Mouse (Mus musculus): ENCODE results near the gene Parn.

Parn gene

DNA sequence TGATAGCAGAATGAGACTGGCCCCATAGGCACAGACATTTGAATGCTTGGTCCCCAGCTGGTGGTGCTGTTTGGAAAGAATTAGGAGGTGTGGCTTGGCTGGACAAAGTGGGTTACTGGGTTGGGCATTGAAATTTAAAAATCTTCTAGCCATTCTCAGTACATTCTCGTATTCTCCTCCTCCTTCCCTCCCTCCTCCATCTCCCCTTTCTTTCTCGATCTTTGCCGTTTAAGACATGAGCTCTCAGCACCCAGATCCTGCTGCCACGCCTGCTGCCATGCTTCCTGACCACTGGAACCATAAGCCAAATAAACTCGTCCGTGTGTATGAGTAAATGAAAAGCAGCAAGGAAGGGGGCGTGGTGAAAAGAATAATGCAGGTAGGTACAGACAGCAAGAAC, 111.5 kb downstream of the Parn start:
- DNase-seq (ENCODE audit: low spot score in 2 of 2) = no peak

DNA sequence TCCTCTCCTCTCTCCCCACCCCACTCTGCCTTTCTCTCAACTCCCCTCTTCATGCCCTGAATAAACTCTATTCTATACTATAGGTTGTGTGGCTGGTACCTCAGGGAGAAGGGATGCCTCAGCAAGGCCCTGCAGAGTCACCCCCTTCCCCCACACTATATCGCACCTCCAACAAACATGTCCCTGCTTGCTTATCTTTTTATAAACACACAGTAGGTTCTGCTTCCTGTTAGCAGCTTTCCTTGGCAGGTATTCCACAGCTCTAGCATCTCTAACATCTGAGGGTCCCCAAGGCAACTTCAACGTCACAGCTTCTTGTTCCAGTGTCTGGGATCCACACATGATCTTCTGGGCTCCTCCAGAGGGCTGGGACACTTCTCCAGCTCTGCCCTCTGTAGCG, 117.3 kb downstream of the Parn start:
- DNase-seq (ENCODE audit: low spot score in 2 of 2) = no peak

DNA sequence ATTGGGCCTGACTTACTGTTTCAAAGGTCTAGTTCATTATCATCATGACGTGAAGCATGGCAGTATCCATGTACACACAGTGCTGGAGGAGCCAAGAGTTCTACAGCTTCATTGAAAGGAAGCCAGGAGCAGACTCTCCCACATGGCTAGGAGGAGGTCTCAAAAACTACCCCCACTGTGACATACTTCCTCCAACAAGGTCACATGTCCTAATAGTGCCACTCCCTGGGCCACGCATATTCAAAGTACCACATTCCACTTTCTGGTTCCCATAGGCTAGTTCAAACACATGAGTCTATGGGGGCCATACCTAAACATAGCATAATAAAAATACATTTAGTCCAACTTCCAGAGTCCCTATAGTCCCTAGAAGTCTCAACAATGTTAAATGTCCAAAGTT, 118.0 kb downstream of the Parn start:
- DNase-seq (ENCODE audit: low spot score in 2 of 2) = no peak

DNA sequence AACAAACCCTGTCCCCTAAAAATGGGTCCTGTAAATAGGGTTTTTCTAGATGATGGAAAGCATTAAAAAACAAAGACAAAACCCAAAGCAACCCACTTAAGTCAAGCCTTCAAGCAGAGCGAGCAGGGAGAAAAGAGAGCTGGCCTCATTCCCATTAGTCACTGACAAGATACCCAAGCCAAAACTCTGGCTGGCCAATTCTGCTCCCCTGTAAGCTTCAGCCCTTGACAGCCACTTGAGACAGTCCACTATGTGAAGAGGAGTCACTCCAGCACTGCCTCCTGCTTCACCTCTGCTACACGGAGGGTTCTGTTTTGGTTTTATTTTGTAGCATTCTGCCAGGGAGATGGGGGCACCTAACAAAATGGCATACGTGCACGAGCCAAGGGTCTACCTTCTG, 126.2 kb downstream of the Parn start:
- DNase-seq (ENCODE audit: low spot score in 2 of 2) = no peak

DNA sequence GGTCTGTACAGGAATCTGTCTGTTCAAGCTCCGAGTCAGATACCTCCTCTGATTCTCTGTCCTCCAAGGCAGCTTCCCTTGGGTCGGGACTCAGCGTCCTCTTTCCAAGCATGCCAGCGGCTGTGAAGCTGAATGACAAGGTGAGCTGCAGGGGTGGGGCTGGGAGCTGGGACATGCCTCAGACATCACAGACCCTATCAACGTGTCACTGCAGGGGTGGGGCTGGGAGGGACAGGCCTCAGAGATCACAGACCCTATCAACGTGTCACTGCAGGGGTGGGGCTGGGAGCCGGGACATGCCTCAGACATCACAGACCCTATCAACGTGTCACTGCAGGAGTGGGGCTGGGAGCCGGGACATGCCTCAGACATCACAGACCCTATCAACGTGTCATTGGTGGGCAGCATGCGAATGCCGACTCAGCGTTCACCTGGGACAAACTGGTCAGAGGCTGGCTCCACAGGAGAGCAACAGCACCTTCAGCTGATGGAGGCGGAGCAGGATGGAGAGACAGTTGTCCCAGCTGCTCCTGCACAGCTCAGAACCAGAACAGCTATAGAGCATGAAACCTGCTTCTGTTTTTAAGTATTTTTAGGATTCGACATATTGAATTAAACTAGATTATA, 126.7 kb downstream of the Parn start:
- no peak for DNase-seq (ENCODE audit: low spot score in 2 of 2)

DNA sequence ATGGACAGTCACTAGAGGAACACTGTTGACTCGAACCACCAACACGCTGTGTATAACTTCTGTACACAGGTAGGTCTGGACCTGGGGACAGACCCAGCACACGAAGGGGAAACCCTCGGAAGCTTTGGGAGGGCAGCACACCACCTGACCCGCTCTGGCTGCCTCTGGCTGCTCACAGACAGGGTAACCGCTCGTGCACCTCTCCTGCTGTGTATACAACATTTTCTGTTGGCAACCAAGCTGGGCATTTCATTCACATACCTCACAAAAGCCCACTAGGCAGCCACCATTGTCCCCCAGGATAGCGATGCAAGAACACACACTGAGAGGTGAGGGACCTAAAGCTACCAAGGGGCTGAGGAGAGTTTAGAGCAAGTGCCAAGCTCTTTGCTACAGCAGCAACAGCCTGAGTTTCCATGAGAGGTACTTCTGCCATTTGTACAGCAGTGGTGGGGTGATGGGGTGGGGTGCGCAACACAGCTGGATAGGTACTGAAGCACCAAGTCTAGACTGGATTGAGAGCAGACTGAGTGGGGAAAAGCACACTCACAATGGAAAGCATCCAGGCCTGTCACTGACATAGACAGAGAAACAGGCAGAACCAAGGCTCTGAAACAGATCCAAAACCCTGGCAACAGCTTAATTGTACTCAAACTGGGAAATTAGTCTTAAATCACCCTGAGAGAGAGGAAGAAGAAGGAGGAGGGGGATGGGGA, 128.9 kb downstream of the Parn start:
- DNase-seq (ENCODE audit: low spot score in 2 of 2) = no peak

DNA sequence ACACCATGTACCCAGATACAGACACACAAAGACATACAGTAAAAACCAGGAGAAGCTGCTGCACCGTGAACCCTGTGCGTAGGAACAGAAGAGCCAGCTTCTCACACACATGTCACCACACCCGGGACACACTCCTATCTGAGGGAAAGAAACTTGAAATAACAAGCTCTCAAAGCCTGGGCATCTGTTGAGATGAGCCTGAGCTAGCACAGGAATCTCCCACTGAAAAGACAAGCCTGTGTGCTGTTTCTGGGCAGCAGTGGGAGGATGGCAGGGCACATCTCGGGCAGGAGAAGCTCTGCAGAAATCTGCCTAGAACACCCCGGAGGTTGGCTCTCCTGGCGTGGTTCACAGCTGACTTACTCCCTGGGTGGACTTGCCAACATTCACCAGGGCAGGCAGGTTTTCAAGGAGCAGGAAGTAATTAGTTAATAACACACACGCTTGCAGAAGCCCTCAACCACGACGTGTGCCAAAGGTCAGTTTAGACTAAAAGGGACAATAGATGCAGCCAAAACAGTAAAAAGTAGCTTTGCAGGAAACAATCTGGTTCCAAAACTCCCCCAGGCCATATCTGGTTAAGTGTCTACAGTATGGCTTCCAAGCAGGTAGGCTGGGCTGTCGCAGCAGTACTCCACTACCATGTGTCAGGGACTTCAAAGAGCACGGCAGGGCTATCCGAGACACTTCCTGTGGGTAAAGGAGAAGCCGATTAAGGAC, 129.6 kb downstream of the Parn start:
- no peak for DNase-seq (ENCODE audit: low spot score in 2 of 2)

DNA sequence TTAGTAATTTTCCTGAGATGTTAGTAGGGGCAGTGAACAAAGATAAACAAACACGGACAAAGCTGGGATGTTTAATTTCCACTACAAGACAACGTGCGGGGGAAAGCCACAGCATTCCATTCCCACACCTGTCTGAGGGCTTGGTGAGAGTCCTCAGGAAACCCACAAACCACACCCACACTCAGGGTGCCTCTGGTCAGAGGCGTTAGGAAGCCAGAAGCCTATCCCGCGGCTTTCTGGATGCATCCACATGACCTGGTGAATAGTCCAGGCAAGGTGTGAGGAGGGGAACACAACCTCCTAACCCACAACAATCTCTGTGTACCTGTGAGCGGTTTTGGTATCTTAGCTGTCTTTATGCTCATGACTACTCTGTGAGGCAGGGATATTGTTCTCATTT, 131.6 kb downstream of the Parn start:
- DNase-seq (ENCODE audit: low spot score in 2 of 2) = no peak

DNA sequence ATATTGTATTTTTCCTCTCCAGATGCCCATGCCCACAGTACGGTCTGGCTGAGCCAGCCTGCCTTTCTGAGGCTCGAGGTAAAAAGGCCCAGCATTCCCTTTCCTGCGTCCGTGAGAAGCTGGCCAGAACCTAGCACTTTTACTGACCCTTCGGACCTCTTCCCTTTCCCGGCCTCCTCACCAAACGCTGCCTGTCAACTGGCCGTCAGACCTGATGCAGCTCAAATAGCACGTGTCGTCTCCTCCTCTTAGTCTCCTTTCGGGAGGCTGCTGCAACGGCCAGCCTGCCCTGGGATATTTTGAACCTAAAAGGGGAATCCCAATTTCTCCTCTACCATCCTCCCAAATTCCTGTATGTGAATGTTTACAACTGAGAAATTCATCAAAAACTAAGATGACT, 132.1 kb downstream of the Parn start:
- no peak for DNase-seq (ENCODE audit: low spot score in 2 of 2)

DNA sequence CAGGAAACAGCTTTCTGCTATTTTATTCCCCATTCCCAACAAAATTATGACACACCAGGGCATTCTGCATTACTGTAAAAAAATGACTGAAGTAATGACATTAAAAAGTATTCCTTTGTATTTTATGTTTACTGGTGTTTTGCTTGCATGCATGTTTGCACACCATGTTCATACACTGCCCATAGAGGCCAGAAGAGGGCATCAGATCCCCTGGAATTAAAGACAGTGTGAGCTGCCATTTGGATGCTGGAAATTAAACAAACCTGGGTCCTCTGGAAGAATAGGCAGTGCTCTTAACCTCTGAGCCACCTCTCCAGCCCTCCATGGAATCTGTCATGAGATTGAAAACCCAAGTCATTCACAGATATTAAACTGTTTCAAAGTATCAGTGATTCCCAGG, 135.1 kb downstream of the Parn start:
- DNase-seq (ENCODE audit: low spot score in 2 of 2) = no peak

DNA sequence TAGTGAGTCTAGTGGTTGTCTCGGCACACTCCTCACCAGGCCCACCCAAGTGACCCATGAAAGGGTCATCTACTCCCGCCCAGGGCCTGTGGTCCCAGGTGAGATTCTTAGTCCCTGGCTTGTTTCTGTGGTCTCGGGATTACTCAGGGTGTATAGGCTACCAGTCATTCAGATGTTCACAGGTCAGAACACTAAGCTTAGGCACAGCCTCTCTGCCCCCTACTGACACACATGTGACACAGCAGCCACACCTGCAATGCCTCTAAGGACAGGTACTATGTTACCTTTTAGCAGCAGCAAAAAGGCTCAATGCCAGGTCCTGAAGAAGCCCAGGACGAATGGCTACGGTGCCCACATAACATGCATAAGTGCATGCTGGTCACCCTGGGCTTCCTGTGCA, 136.7 kb downstream of the Parn start:
- no peak for DNase-seq (ENCODE audit: low spot score in 2 of 2)

DNA sequence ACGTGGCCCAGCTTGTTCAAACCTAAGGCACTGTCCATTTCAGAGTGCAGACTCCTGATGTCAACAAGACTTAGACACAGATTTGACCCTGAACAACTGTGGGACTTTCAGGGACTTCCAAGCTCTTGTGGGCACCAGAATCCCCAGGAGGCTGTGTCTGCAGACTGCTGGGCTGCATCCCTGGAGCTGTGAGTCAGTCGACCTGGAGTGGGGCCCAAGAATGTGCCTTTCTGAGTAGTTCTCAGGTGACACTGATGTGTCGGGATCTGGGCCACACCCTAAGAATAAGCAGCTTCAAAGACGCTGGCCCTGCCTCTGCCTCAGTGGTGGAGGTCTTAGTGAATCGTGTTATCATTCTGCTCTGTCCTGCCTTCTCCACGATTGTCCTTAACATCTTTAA, 146.6 kb downstream of the Parn start:
- DNase-seq (ENCODE audit: low spot score in 2 of 2) = no peak

DNA sequence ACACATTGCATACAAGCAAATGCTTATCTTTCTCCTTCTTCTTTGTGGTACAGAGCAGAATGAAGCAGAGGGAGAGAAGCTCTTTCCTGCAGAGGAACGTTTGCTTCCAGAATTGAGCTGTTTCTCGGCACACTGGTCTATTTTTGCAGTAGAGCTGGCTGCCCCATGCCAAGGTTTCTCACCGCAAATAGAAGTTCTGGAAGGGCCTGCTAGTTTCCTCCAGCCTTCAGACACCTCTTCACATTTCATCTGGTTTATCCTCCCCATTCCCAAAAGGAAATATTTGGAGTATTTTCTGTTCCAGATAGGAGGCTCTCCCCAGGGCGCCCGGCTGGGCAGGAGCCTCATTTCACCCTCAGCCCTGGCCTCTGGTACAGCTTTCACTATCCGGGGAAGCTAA, 147.7 kb downstream of the Parn start:
- no peak for DNase-seq (ENCODE audit: low spot score in 2 of 2)

DNA sequence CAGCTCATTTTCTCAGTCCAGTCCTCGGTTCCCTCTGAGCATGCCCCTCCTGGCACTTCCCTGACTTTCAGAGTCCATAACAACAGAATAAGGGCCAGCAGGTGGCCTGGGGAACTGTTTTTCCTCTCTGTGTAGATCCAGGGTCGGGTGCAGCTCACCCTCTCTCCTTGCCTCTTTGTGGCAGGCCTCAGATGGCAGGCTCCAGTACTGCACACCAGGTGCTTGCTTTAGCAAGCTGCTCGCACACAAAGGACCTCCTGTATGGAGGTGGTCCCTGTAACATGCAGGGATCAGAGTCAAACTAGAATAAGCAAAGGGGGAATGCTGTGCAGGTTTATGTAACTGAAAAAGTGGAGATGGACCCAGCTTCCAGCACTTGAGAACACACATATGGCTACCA, 151.8 kb downstream of the Parn start:
- DNase-seq (ENCODE audit: low spot score in 2 of 2) = no peak

DNA sequence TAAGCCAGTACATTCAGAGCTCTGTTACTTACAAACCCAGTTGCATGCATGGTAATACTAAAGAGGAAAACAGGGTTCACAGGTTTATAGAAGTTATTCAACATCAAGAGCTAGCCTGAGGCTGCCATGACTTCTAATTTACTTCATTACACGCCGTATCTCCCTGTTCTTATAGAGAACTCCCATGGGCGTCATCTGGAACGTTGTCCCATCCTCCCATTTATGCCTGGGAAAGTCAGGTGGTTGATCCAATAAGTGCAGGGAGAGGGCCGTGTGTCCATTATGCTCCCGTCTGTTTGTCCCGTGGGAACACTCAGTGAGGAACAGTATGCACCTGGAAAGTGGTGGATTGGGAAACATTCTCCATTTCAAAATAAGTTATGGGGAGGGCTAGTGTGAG, 152.4 kb downstream of the Parn start:
- DNase-seq (ENCODE audit: low spot score in 2 of 2) = no peak

DNA sequence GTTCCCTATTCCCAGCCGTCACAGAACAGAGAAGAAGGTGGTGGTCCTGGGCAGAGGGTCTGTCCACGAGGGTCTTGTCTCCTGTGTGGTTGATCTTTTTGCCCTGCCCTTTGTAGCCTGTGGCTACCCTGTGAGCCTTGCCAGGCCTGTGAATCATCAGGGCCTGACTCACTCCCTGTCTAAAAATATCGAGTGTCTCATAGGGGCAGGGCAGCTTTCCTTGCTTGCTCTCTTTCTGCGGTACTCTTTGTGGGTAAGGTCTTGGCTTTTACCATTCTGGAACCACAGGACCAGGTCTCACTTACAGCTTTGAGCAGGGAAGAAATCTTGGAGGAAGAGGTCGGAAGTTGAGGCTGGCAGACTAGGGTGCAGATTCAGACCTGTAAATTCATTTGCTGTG, 162.9 kb downstream of the Parn start:
- no peak for DNase-seq (ENCODE audit: low spot score in 2 of 2)

DNA sequence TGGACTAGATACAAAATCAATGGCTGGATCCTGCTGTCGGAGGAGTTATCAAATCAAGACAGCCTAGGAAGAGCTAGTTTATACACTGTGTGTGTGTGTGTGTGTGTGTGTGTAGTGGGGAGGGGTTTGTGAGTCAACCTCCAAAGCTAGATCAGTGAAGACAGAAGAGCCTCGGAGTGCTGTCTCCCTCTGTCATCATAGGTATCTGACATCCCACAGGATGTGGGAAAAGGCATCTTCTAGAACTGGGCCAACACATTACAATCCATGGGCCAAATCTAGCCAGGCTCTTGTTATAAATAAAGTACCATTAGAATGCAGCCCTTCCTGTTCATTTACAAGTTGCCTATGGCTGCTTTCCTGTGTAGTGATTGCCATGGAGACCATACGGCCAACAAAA, 163.5 kb downstream of the Parn start:
- no peak for DNase-seq (ENCODE audit: low spot score in 2 of 2)

DNA sequence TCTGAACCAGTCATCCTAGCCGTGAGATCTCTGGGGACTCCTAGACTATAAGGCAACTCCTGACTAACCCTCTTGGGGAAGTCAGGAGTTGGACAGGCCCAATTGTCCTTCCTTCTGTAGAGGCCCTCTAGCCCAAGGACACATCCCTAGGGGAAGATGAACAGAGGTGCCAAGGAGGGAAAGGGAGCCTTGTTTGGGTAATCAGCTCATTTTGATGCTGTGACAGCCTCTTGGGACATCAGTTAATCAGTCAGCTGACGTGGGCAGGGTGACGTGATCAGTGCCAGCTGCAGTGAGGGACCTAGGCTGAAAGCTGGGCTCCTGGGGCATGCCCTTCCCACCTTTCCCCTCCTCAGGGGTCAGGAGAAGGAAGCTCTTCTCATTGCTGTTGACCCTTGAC, 169.0 kb downstream of the Parn start:
- DNase-seq (ENCODE audit: low spot score in 2 of 2) = no peak

DNA sequence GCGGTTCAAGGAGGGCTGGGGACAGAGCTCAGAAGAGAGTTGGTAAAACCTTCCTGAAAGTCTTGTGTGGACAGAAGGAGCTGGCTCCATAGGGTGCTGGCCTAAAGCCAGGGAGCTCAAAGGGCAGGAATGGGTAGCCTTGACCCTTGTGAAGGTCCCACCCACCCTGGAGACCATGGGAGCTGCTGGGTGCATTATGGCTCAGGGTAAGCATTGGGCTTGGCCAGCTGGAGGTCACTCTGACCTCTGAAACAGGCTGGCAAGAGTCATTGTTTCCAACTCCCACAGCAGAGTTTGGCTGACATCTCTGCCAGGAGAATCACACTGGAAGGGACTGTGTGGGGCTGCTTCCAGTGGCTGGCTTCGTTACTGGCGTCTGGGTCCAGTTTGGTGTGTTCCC, 174.0 kb downstream of the Parn start:
- no peak for DNase-seq (ENCODE audit: low spot score in 2 of 2)

DNA sequence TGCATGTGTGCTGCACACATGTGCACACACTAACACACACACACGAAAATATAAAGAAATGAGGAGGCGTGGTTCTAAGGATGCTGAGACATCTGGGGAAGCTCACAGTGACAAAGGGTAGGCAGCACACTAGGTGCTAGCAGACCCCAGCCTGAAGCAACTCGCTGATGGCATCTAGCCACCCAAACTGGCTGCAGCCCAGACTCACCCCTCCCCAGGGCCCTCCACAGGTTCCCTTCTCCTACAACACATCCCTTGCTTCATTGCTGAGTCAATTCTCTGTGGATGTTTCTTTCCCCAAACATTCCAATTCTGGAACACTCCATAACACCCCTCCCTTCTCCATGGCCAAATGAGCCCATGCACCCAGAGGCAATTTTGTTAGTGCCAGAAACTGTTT, 175.0 kb downstream of the Parn start:
- no peak for DNase-seq (ENCODE audit: low spot score in 2 of 2)

DNA sequence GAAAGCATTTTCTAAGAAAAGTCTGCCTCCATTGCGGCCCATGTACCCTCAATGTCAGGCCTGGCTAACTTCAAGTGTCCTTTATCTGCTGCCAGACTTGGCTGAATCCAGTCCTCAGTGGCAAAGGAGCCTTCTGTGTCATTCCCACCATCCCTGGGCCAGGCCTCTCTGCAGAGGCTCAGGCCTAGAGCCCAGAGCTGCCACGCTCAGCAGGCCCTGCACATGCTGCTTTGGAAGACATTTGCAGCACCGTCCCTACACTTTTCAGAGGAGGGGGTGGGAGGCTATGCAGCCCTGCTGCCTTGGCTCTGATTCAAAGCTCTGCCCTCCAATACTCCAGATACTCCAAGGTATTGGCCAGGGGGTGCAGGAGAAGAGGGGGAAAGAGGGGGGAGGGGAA, 176.2 kb downstream of the Parn start:
- no peak for DNase-seq (ENCODE audit: low spot score in 2 of 2)
